ENCODE assay signal across 13 mouse cellular contexts in the genomic region with DNA sequence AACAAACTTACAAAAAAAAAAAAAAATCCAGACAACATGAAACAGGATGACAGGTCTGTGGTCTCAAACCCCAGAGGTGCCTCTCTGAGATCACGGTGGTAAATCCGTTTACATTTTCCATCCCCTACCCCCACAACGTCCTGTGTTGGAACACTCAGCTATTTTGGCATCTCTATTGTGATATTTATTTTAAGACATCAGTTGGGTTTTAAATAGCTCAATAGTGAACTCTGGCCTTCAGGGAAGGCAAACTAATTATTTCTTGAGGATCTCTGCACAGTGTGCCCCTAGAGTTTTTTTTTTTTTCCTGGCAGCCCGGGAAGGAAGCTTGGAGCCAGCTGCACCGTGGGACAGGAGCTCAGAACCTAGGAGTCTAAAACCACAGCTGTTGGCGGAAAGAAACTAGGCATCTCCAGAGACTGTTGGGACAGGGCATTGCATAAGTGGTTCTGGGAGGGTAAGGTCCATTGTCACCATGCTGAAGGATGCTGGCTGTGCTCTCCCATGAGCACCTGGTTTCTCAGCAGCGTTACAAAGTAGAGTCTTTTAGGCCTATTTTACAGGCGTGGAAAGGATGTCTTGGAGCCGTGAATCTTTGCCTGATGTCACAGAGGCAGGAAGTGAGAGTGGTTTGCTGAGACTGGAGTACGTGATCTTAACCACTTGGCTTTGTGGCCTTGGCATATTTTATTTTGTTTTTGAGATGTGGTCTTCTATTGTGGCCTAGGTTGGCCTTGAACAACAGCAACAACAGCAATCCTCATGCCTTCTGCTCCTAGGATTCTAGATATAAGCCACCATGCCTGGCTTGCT.
A peak's percentile ranks its signal among the peaks of the same experiment; 100 is the strongest.
DNase-seq lines count a peak whose midpoint lies in the region; ATAC-seq lines count a peak whose summit lies in the region.
"Had no signal": no experiment of that assay in that cellular context is flagged by ENCODE, and none has a peak within 500 bp of the region (broad histone marks: within the 10 kb centered on the region; RNA-seq: fewer than 3 reads in every experiment).

No protein-coding gene starts in this region.

- no peaks in the 10 kb centered on the region for H3K4me1 ChIP-seq in heart, embryonic 11.5 days (ENCODE audit: control insufficient read depth, insufficient read depth, low read length)
- no peaks in the 10 kb centered on the region for H3K4me1 ChIP-seq in midbrain, embryonic 14.5 days (ENCODE audit: control insufficient read depth, insufficient read depth, low read length)
- peaks cover 6% of the 10 kb centered on the region for H3K4me1 ChIP-seq in forebrain, embryonic 15.5 days
- H3K4me1 ChIP-seq: liver, embryonic 13.5 days had no signal

- no peaks in the 10 kb centered on the region for H3K27me3 ChIP-seq in heart, embryonic 11.5 days (ENCODE audit: control insufficient read depth, insufficient read depth, low read length)
- H3K27me3 ChIP-seq in midbrain, embryonic 14.5 days (ENCODE audit: control insufficient read depth, insufficient read depth, low read length): no peaks in the 10 kb centered on the region
- no peaks in the 10 kb centered on the region for H3K27me3 ChIP-seq in forebrain, embryonic 15.5 days
- H3K27me3 ChIP-seq: liver, embryonic 13.5 days had no signal

- H3K9ac ChIP-seq in heart, embryonic 11.5 days (ENCODE audit: low read depth, low read length): no peak overlapping the region
- H3K9ac ChIP-seq in midbrain, embryonic 14.5 days (replicated peaks; ENCODE audit: low read length): no peak overlapping the region
- H3K9ac ChIP-seq in forebrain, embryonic 15.5 days (replicated peaks): no peak overlapping the region
- H3K9ac ChIP-seq: liver, embryonic 13.5 days had no signal

- no peaks in the 10 kb centered on the region for H3K36me3 ChIP-seq in heart, embryonic 11.5 days (ENCODE audit: control insufficient read depth, insufficient read depth, low read length)
- no peaks in the 10 kb centered on the region for H3K36me3 ChIP-seq in midbrain, embryonic 14.5 days (ENCODE audit: control insufficient read depth, insufficient read depth, low read length)
- no peaks in the 10 kb centered on the region for H3K36me3 ChIP-seq in forebrain, embryonic 15.5 days
- H3K36me3 ChIP-seq: liver, embryonic 13.5 days had no signal

- no peak overlapping the region for H3K27ac ChIP-seq in heart, embryonic 11.5 days (ENCODE audit: low read depth, low read length)
- no peak overlapping the region for H3K27ac ChIP-seq in midbrain, embryonic 14.5 days (replicated peaks; ENCODE audit: low read depth, low read length)
- H3K27ac ChIP-seq in forebrain, embryonic 15.5 days (replicated peaks): no peak overlapping the region
- H3K27ac ChIP-seq: liver, embryonic 13.5 days had no signal

- no peak for ATAC-seq in heart, embryonic 11.5 days (replicated peaks; ENCODE audit: insufficient number of reproducible peaks, low FRiP score, low TSS enrichment)
- no peak for ATAC-seq in midbrain, embryonic 14.5 days (ENCODE audit: low FRiP score, low TSS enrichment)
- no peak for ATAC-seq in forebrain, embryonic 15.5 days (replicated peaks)
- ATAC-seq: forebrain, embryonic 16.5 days had no signal

- H3K9me3 ChIP-seq in heart, embryonic 11.5 days (replicated peaks; ENCODE audit: control insufficient read depth, low read length): no peaks in the 10 kb centered on the region
- H3K9me3 ChIP-seq in midbrain, embryonic 14.5 days (ENCODE audit: control insufficient read depth, low read length): no peaks in the 10 kb centered on the region
- no peaks in the 10 kb centered on the region for H3K9me3 ChIP-seq in forebrain, embryonic 15.5 days
- H3K9me3 ChIP-seq: liver, embryonic 13.5 days had no signal

- intact Hi-C loops in heart, postnatal 25 days (cut with DNase I): no loop called here

- no peak overlapping the region for H3K4me2 ChIP-seq in heart, embryonic 11.5 days
- H3K4me2 ChIP-seq in midbrain, embryonic 14.5 days (ENCODE audit: low read length): no peak overlapping the region
- H3K4me2 ChIP-seq in forebrain, embryonic 15.5 days (replicated peaks): no peak overlapping the region
- H3K4me2 ChIP-seq: liver, embryonic 13.5 days had no signal

- DNase-seq in heart, adult 18-20 months: peak; percentile 25 to 67
- DNase-seq in adrenal gland, postnatal 10 days: peak; percentile 12
- DNase-seq in heart, postnatal 25 days (ENCODE audit: low spot score): peak; percentile 18
- DNase-seq in kidney, postnatal 25 days: peak; percentile 36 to 65
- no peak for DNase-seq in midbrain, embryonic 14.5 days
- no peak for DNase-seq in thymus, postnatal 36 days
- DNase-seq: cerebellum, adult 11-12 months; liver, embryonic 13.5 days; lung, postnatal 4 days; thymus, postnatal 4 days had no signal

- H3K4me3 ChIP-seq in heart, embryonic 11.5 days (ENCODE audit: low read depth, low read length): no peak overlapping the region
- no peak overlapping the region for H3K4me3 ChIP-seq in midbrain, embryonic 14.5 days (replicated peaks; ENCODE audit: low read depth, low read length)
- H3K4me3 ChIP-seq in forebrain, embryonic 15.5 days: no peak overlapping the region
- H3K4me3 ChIP-seq: liver, embryonic 13.5 days had no signal

- WGBS in heart, embryonic 11.5 days (ENCODE audit: insufficient replicate concordance): 57% methylated on average over 10 of the region's 10 CpGs
- 66% methylated on average over 10 of the region's 10 CpGs for WGBS in midbrain, embryonic 14.5 days
- 67% methylated on average over 10 of the region's 10 CpGs for WGBS in forebrain, embryonic 15.5 days

Comparison
In these comparisons a context has a peak if more than half of its experiments do, and no peak if none do; other contexts are left out.
1. DNase-seq: peak in heart, adult 18-20 months (2 of 2), adrenal gland, postnatal 10 days (single experiment), heart, postnatal 25 days (single experiment) and kidney, postnatal 25 days (2 of 2); none in midbrain, embryonic 14.5 days (single experiment) and thymus, postnatal 36 days (0 of 2).